Mouse (Mus musculus) T-helper 2 cell (primary cell): ENCODE measurements around the gene Tmtc4.

Experiments
- in situ Hi-C: fragments of 300-600 bp; cut with MboI, MseI; formaldehyde crosslinking; loops from one replicate; pipeline ENCODE4 v1.15.1; 2025; ENCODE audit warnings: high pct_unique_total_duplicates

Gene Tmtc4

GRCm38 (mm10) chr14:122902884-122903283, 81.0 kb downstream of the Tmtc4 start:
- in situ Hi-C loops = no loop called here

- in situ Hi-C loops = no loop called here
Observed at GRCm38 (mm10) chr14:122902136-122902535, 81.7 kb downstream of the Tmtc4 start.

- in situ Hi-C loops = no loop called here
Observed at GRCm38 (mm10) chr14:122901715-122902114, 82.1 kb downstream of the Tmtc4 start.

GRCm38 (mm10) chr14:122901177-122901576, 82.7 kb downstream of the Tmtc4 start:
- in situ Hi-C loops = no loop called here

- in situ Hi-C loops = no loop called here
Observed at GRCm38 (mm10) chr14:122900679-122901078, 83.2 kb downstream of the Tmtc4 start.

- in situ Hi-C loops = no loop called here
Observed at GRCm38 (mm10) chr14:122898550-122898949, 85.3 kb downstream of the Tmtc4 start.

GRCm38 (mm10) chr14:122896106-122896505, 87.7 kb downstream of the Tmtc4 start:
- in situ Hi-C loops = no loop called here

GRCm38 (mm10) chr14:122891470-122891968, 92.3 kb downstream of the Tmtc4 start:
- in situ Hi-C loops = no loop called here

GRCm38 (mm10) chr14:122888480-122888872, 95.4 kb downstream of the Tmtc4 start:
- in situ Hi-C loops = no loop called here

- in situ Hi-C loops = no loop called here
Observed at GRCm38 (mm10) chr14:122887702-122888479, 95.9 kb downstream of the Tmtc4 start.

GRCm38 (mm10) chr14:122887278-122887677, 96.6 kb downstream of the Tmtc4 start:
- in situ Hi-C loops = no loop called here

- in situ Hi-C loops = no loop called here
Observed at GRCm38 (mm10) chr14:122885893-122886292, 97.9 kb downstream of the Tmtc4 start.

GRCm38 (mm10) chr14:122883821-122884584, 99.8 kb downstream of the Tmtc4 start:
- in situ Hi-C loops = no loop called here

- in situ Hi-C loops = no loop called here
Observed at GRCm38 (mm10) chr14:122883410-122883806, 100.4 kb downstream of the Tmtc4 start.

GRCm38 (mm10) chr14:122882795-122883409, 100.9 kb downstream of the Tmtc4 start:
- in situ Hi-C loops = no loop called here

- in situ Hi-C loops = no loop called here
Observed at GRCm38 (mm10) chr14:122882201-122882639, 101.6 kb downstream of the Tmtc4 start.

GRCm38 (mm10) chr14:122881699-122882098, 102.1 kb downstream of the Tmtc4 start:
- in situ Hi-C loops = no loop called here

GRCm38 (mm10) chr14:122880291-122880690, 103.5 kb downstream of the Tmtc4 start:
- in situ Hi-C loops = no loop called here

- in situ Hi-C loops = loop anchor here (10.0 kb wide), 1 partner anchor 383 kb away; the partner anchor contains the start of gene Gm10837
Observed at GRCm38 (mm10) chr14:122877787-122878186, 106.0 kb downstream of the Tmtc4 start.

- in situ Hi-C loops = loop anchor here (10.0 kb wide), 1 partner anchor 382 kb away; the partner anchor contains the start of gene Gm10837
Observed at GRCm38 (mm10) chr14:122876723-122877122, 107.1 kb downstream of the Tmtc4 start.

- in situ Hi-C loops = loop anchor here (10.0 kb wide), 1 partner anchor 381 kb away; the partner anchor contains the start of gene Gm10837
Observed at GRCm38 (mm10) chr14:122876163-122876562, 107.7 kb downstream of the Tmtc4 start.

- in situ Hi-C loops = loop anchor here (10.0 kb wide), 1 partner anchor 381 kb away; the partner anchor contains the start of gene Gm10837
Observed at GRCm38 (mm10) chr14:122875636-122876035, 108.2 kb downstream of the Tmtc4 start.
